Mouse (Mus musculus): ENCODE measurements at regions not wholly inside any gene's neighbourhood (a gene's known extent, or its start where the extent isn't known, plus 50 kb on each side); places are given as distances from the start of the nearest gene placed in this dataset.

DNA sequence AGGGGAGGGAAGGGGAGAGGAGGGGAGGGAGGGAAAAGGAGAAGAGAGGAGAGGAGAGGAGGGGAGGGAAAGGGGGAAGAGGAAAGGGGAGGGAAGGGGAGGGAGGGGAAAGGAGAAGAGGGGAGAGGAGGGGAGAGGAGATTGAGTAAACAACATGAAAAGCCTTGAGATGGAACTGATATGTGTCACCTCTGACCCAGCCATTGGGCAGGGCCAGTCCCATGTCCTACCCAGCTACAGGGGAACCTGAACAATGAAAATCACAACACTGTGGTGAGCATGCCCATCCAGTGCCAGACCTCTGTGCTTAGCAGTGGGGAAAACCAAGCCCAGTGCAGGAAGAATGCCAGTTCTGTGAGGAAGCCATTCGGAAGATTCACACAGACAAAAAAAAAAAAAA lies 103.6 kb upstream of the Gm26657 start:
- TF ChIP-seq GATA4 (IDR thresholded peaks at IDR 0.05; ENCODE audit: insufficient replicate concordance, low read length), result no peak

GRCm38 (mm10) chr4:56633528-56633927 lies 106.3 kb upstream of the Gm26657 start:
- no peak for TF ChIP-seq GATA4 (IDR thresholded peaks at IDR 0.05; ENCODE audit: insufficient replicate concordance, low read length)

DNA sequence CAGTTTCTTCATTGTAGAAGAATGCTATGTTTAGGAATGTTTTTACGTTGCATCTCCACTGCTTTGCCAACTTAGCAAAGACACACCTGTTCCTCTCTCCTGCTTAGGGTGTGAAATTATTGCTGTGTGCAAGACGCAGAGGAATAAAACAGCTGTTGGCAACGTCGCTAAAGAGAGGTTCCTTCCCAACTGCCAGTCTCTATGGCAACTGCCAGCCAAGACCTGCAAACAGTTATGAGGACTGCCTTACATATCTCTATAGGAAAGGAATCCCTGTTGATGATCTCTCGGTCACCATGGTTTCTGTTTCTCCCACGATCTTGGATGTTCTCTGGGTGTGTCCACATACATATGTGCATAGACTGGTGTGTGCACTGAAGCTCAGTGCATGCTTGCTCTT lies 109.6 kb upstream of the Gm26657 start:
- no peak for TF ChIP-seq GATA4 (IDR thresholded peaks at IDR 0.05; ENCODE audit: insufficient replicate concordance, low read length)

- TF ChIP-seq GATA4 (IDR thresholded peaks at IDR 0.05; ENCODE audit: insufficient replicate concordance, low read length), result no peak
These were observed 112.7 kb upstream of the Gm26657 start for GRCm38 (mm10) chr4:56627206-56627605.

DNA sequence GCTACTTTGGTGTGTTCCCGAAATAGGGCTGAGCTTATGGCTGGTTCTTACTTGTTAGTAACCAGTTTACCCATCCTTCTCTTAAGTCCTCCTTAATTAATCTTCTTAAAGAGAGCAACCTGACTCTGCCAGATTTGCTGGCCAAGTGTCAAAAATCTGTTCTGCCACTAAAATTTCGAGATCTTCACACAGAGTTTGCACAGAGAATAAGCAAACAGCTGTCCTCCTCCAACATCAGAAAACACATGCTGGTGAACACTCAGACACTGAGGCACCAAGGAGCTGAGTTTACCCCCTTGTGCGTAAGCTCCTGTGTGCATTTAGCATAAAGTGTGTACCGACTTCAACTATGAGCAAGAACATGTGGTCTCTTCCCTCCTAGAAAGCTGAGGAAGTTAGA lies 118.1 kb upstream of the Gm26657 start:
- TF ChIP-seq GATA4 (IDR thresholded peaks at IDR 0.05; ENCODE audit: insufficient replicate concordance, low read length), result no peak

DNA sequence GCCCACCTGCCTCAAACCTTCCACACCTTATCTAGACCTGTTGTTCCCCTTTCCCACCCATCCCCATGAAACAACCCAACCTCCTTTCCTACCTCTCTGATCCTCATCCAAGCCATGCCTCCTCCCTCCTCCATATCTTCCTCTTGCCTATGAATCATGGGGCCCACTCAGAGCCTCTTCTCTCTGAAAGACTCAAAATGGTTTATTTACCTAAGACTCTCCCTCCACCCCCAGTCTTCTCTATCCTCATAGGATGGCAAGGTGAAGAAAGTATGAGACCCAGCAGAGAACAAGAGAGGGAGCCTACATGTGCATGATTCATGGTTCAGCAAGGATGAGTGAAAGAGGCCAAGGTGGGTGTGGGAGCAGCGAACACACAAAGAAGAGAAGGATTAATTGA lies 118.5 kb upstream of the Gm26657 start:
- no peak for TF ChIP-seq GATA4 (IDR thresholded peaks at IDR 0.05; ENCODE audit: insufficient replicate concordance, low read length)

DNA sequence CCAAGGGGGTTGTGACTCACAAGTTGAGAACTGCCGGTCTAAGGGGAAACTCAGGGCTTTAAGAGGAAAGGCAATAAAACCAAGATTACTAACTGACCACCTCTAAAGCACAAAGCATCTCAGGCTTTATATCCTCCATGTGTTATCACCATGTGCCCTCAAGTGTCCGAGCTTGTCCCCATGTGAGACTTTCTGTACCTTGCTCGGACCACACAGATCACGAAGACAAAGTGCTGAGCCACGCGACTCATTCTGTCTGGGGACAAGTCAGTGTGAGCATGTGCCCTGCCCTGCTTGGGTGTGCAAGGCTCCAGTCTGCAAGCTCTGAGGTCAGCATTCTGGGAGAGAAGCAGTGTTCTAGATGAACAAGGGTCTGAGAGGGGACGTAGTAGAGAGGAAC lies 119.2 kb upstream of the Gm26657 start:
- no peak for TF ChIP-seq GATA4 (IDR thresholded peaks at IDR 0.05; ENCODE audit: insufficient replicate concordance, low read length)

- TF ChIP-seq GATA4 (IDR thresholded peaks at IDR 0.05; ENCODE audit: insufficient replicate concordance, low read length), result no peak
These were observed 120.1 kb upstream of the Gm26657 start for GRCm38 (mm10) chr4:56619803-56620202.

- no peak for TF ChIP-seq GATA4 (IDR thresholded peaks at IDR 0.05; ENCODE audit: insufficient replicate concordance, low read length)
These were observed 120.8 kb upstream of the Gm26657 start for GRCm38 (mm10) chr4:56619054-56619453.

DNA sequence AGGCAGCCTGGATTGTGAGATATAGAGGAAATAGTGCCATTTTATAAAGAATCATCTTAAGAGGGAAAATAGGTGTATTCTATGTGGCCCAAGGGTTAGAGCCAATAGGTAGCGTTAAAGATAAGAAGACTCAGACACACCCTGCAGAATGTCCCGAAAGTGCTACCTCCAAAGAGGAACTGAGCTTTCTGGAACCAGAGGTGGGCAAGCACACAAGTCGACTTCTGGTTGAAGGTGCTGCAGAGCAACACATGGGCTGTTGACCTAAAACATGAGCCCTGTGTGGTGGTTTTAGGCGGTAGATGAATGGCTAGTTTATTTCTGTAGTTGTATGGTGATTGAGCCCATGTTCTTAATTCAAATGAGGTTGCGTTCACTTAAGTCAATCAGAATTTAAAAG lies 121.4 kb upstream of the Gm26657 start:
- TF ChIP-seq GATA4 (IDR thresholded peaks at IDR 0.05; ENCODE audit: insufficient replicate concordance, low read length), result no peak

DNA sequence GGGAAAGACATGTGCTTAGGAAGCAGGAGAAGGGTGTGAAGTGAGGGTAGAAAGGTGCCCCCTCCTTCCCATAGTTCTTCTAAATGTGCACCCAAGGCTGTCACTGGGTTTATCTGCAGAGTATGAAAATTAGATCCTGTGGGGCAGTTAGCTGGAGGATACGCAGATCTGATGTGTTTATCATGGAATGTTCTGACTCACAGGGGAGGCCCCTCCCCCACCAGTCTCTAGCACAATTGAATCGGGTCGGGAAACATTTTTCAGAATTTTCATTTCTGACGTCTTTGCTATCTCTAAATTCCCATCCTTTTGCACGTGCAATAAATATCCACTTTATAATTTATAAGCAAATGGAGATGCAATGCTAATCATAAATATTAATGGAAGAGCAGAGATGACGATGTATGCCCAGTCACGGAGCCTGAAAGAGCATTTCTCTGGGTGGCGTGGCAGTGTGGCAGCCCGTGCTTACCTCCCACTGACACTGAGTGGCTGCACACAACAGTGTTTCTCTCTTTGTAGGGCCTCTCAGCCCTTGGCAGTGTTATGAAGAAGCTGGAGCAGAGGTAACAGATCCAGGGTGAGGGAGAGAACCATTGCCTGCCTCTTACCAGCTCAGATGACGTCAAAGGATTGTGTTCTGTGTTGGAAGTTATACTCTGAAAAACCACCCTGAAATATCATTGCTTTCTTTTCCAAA lies 122.1 kb upstream of the Gm26657 start:
- TF ChIP-seq GATA4 (IDR thresholded peaks at IDR 0.05; ENCODE audit: insufficient replicate concordance, low read length), result no peak

DNA sequence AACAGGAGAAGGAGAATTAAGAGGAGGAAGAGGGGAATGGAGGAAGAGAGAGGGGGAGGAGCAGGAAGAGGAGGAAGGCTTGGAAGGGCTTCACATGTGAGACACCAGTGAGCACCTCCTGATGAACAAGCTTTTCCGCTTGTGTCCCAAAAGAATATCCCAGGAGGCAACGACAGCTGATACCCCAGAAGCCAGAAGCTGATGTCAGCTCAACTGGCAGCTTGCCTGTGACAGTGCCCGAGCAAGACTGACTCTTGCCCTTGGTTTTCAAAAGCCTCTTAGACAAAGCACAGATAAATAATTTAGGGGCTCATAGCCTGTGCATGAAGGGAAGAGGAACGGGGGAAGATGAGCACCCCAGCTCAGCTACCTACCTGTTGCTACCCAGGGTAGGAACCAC lies 127.5 kb upstream of the Gm26657 start:
- TF ChIP-seq GATA4 (IDR thresholded peaks at IDR 0.05; ENCODE audit: insufficient replicate concordance, low read length), result no peak

DNA sequence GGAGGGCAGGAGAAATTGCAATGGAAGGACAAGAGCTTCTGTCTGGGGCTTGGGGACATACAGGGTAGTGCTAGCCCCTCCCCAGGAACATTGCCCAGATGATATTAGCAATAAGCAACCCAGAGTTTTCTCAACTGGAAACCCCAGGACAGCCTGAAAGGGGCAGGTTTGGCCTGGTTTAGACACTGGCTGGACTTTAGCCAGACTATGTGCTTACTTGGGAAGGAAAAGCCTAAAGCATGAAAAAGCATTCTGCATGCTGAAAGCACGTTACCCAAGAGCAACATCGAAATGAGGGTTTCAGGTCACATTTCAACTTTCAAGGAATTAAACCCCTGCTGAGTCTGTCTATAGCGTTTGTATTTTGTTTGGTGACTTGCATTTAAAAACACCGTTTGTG lies 128.1 kb upstream of the Gm26657 start:
- TF ChIP-seq GATA4 (IDR thresholded peaks at IDR 0.05; ENCODE audit: insufficient replicate concordance, low read length), result no peak

- TF ChIP-seq GATA4 (IDR thresholded peaks at IDR 0.05; ENCODE audit: insufficient replicate concordance, low read length), result no peak
These were observed 129.6 kb upstream of the Gm26657 start for GRCm38 (mm10) chr4:56610273-56610672.

DNA sequence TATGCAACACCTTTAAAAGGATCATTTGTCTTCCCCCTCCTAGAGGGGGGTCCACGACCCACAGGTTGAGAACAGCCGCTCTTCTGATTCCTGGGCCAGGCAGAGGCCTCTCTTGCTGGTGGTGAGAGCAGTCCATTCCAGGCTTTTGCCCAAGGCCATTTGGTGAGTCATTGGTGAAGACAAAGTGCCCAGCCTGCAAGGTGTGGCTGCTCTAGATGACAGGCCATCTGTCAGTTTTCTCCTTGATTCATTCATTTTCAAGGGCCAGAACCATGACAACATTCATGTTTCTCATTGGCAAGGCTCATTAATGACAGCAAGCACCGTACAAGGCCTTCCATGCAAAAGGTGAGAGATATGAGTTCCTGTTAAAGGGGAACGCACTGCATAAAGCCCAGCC lies 131.2 kb upstream of the Gm26657 start:
- TF ChIP-seq GATA4 (IDR thresholded peaks at IDR 0.05; ENCODE audit: insufficient replicate concordance, low read length), result no peak

- TF ChIP-seq GATA4 (IDR thresholded peaks at IDR 0.05; ENCODE audit: insufficient replicate concordance, low read length), result no peak
These were observed 141.5 kb upstream of the Gm26657 start for GRCm38 (mm10) chr4:56598398-56598797.

DNA sequence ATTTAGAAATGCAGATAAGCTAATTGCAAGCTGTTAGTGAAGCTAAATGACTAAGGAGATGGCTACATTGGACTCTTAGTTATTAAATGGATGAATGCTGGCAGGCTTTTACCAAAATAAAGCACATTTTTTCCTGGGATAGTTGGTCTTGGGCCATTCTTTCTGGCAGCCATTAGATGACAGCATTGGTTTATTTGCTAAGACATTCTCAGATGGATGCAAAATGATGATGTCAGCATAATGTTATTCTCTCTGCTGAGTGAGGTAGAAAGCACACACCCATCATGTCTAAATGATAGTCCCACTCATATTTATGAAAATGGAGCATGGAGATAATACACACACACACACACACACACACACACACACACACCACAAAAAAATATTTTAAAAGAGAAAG lies 141.9 kb upstream of the Gm26657 start:
- TF ChIP-seq GATA4 (IDR thresholded peaks at IDR 0.05; ENCODE audit: insufficient replicate concordance, low read length), result no peak
